Mouse (Mus musculus) liver, embryonic 14.5 days (tissue): ENCODE measurements around the gene Hoxa7.

ENCODE experiments used
- CTCF ChIP-seq: IDR thresholded peaks from 2 replicates; pipeline ENCODE4 v1.5.1; 2016; ENCODE audit warnings: antibody characterized with exemption, low read depth, control low read depth
- EP300 ChIP-seq: IDR thresholded peaks from 2 replicates; pipeline ENCODE4 v1.6.1; 2016; ENCODE audit warnings: antibody characterized with exemption, low read depth

- TF ChIP-seq CTCF = no peak
- TF ChIP-seq EP300 = no peak
Observed at GRCm38 (mm10) chr6:52184668-52185067, 37.0 kb downstream of the Hoxa7 start.
